Mouse (Mus musculus): ENCODE results near the gene Mga. TPM values are rescaled to one million over a fixed set of nuclear protein-coding genes. Genes with fewer than 3 reads are reported as not detected.

Gene Mga
- total RNA-seq, 2 experiments from 2014 or later, result 76.3 to 83.6 TPM

GRCm38 (mm10) chr2:119985871-119986270 lies 88.8 kb downstream of the Mga start:
- no peak for ATAC-seq (replicated peaks; ENCODE audit: low FRiP score, low TSS enrichment, poor library complexity, severe bottlenecking)

- ATAC-seq (replicated peaks; ENCODE audit: low FRiP score, low TSS enrichment, poor library complexity, severe bottlenecking), result 0 out of 2 replicates have a peak, but pooled peaks have one; percentile 22
These were observed 89.3 kb downstream of the Mga start for GRCm38 (mm10) chr2:119986369-119986768.

- no peak for ATAC-seq (replicated peaks; ENCODE audit: low FRiP score, low TSS enrichment, poor library complexity, severe bottlenecking)
These were observed 90.4 kb downstream of the Mga start for GRCm38 (mm10) chr2:119987441-119987840.

GRCm38 (mm10) chr2:119988952-119989351 lies 91.9 kb downstream of the Mga start:
- ATAC-seq (replicated peaks; ENCODE audit: low FRiP score, low TSS enrichment, poor library complexity, severe bottlenecking), result peak; percentile 38; the same call in 1 of the 2 replicates

- no peak for ATAC-seq (replicated peaks; ENCODE audit: low FRiP score, low TSS enrichment, poor library complexity, severe bottlenecking)
These were observed 93.9 kb downstream of the Mga start for GRCm38 (mm10) chr2:119990881-119991280.

GRCm38 (mm10) chr2:119992349-119992748 lies 95.3 kb downstream of the Mga start:
- ATAC-seq (replicated peaks; ENCODE audit: low FRiP score, low TSS enrichment, poor library complexity, severe bottlenecking), result no peak

GRCm38 (mm10) chr2:119993515-119993914 lies 96.5 kb downstream of the Mga start:
- no peak for ATAC-seq (replicated peaks; ENCODE audit: low FRiP score, low TSS enrichment, poor library complexity, severe bottlenecking)

GRCm38 (mm10) chr2:119994839-119995238 lies 97.8 kb downstream of the Mga start:
- ATAC-seq (replicated peaks; ENCODE audit: low FRiP score, low TSS enrichment, poor library complexity, severe bottlenecking), result no peak

GRCm38 (mm10) chr2:119995391-119996281 lies 98.6 kb downstream of the Mga start:
- ATAC-seq (replicated peaks; ENCODE audit: low FRiP score, low TSS enrichment, poor library complexity, severe bottlenecking), result peak; percentile 59

GRCm38 (mm10) chr2:119997354-119997753 lies 100.3 kb downstream of the Mga start:
- ATAC-seq (replicated peaks; ENCODE audit: low FRiP score, low TSS enrichment, poor library complexity, severe bottlenecking), result no peak

- ATAC-seq (replicated peaks; ENCODE audit: low FRiP score, low TSS enrichment, poor library complexity, severe bottlenecking), result no peak
These were observed 102.7 kb downstream of the Mga start for GRCm38 (mm10) chr2:119999731-120000130.

- 0 out of 2 replicates have a peak, but pooled peaks have one; percentile 38 for ATAC-seq (replicated peaks; ENCODE audit: low FRiP score, low TSS enrichment, poor library complexity, severe bottlenecking)
These were observed 104.0 kb downstream of the Mga start for GRCm38 (mm10) chr2:120000882-120001584.

GRCm38 (mm10) chr2:120001956-120002355 lies 104.9 kb downstream of the Mga start:
- ATAC-seq (replicated peaks; ENCODE audit: low FRiP score, low TSS enrichment, poor library complexity, severe bottlenecking), result no peak

GRCm38 (mm10) chr2:120003970-120004369 lies 106.9 kb downstream of the Mga start:
- ATAC-seq (replicated peaks; ENCODE audit: low FRiP score, low TSS enrichment, poor library complexity, severe bottlenecking), result no peak

- no peak for ATAC-seq (replicated peaks; ENCODE audit: low FRiP score, low TSS enrichment, poor library complexity, severe bottlenecking)
These were observed 109.7 kb downstream of the Mga start for GRCm38 (mm10) chr2:120006696-120007095.

- ATAC-seq (replicated peaks; ENCODE audit: low FRiP score, low TSS enrichment, poor library complexity, severe bottlenecking), result no peak
These were observed 110.7 kb downstream of the Mga start for GRCm38 (mm10) chr2:120007680-120008210.

- no peak for ATAC-seq (replicated peaks; ENCODE audit: low FRiP score, low TSS enrichment, poor library complexity, severe bottlenecking)
These were observed 111.6 kb downstream of the Mga start for GRCm38 (mm10) chr2:120008672-120009071.

GRCm38 (mm10) chr2:120011462-120012200 lies 114.6 kb downstream of the Mga start:
- ATAC-seq (replicated peaks; ENCODE audit: low FRiP score, low TSS enrichment, poor library complexity, severe bottlenecking), result peak; percentile 62; the same call in 1 of the 2 replicates

GRCm38 (mm10) chr2:120012924-120013323 lies 115.9 kb downstream of the Mga start:
- no peak for ATAC-seq (replicated peaks; ENCODE audit: low FRiP score, low TSS enrichment, poor library complexity, severe bottlenecking)
